Mouse (Mus musculus) kidney, embryonic 14.5 days (tissue): ENCODE data around the gene Pde5a. TPM values are rescaled to one million over a fixed set of nuclear protein-coding genes. Genes with fewer than 3 reads are reported as not detected.

ENCODE experiments used
- polyA plus RNA-seq: library from polyadenylated mRNA; unstranded; fragments of >200 nt; fragmentation: Nextera tagmentation; extraction: Ambion mirVana; gene quantifications from 2 replicates; pipeline ENCODE4 v1.2.1, GENCODE M21; 2014

Gene Pde5a
- polyA plus RNA-seq, 1 experiment from 2014 or later: 7.4 TPM

Other genes starting within 250 kb of the Pde5a start
- 44.8 and 64.0 TPM in 2 replicates for gene Fnbp1l, start 109.2 kb upstream of the Pde5a start, polyA plus RNA-seq
- not detected in 2 replicates for gene Fabp2, start 166.1 kb downstream of the Pde5a start, polyA plus RNA-seq
- not detected in 2 replicates for gene Gm10959, start 190.4 kb downstream of the Pde5a start, polyA plus RNA-seq
- 91.8 and 125 TPM in 2 replicates for gene 1810037I17Rik, start 195.3 kb downstream of the Pde5a start, polyA plus RNA-seq